Mouse (Mus musculus) heart, embryonic 16.5 days (tissue): ENCODE results near the gene Zfp467. TPM values are rescaled to one million over a fixed set of nuclear protein-coding genes. Genes with fewer than 3 reads are reported as not detected.

ENCODE experiments used
- ATAC-seq: fragments of 200-750 bp; cut with Nextera tagmentation; replicated peaks from 2 replicates; pipeline ENCODE4 v1.8.0; 2017; ENCODE audit warnings: moderate number of reproducible peaks; ENCODE audit not compliant: insufficient read depth, low FRiP score; ENCODE audit errors: extremely low read depth
- H3K27ac ChIP-seq: fragments of 300-500 bp; sonication (generic); 2 replicates; pipeline ENCODE4 v1.5.1; 2014; ENCODE audit warnings: mild to moderate bottlenecking, low read length, control low read depth, moderate library complexity
- H3K27me3 ChIP-seq: fragments of 300-500 bp; sonication (generic); 2 replicates; pipeline ENCODE4 v1.6.1; 2014; ENCODE audit warnings: low read length, mixed read lengths; ENCODE audit not compliant: control insufficient read depth, insufficient read depth
- H3K36me3 ChIP-seq: fragments of 300-500 bp; sonication (generic); 2 replicates; pipeline ENCODE4 v1.6.1; 2014; ENCODE audit not compliant: control insufficient read depth, insufficient read depth
- H3K4me1 ChIP-seq: fragments of 300-500 bp; sonication (generic); 2 replicates; pipeline ENCODE4 v1.6.1; 2014; ENCODE audit warnings: low read length, mixed read lengths; ENCODE audit not compliant: control insufficient read depth, insufficient read depth
- H3K4me2 ChIP-seq: fragments of 300-500 bp; sonication (generic); 2 replicates; pipeline ENCODE4 v1.6.1; 2014; ENCODE audit warnings: low read depth, mild to moderate bottlenecking, control low read depth, low read length
- H3K4me3 ChIP-seq: fragments of 300-500 bp; sonication (generic); 2 replicates; pipeline ENCODE4 v1.5.1; 2014; ENCODE audit warnings: mild to moderate bottlenecking, control low read depth, low read length
- H3K9ac ChIP-seq: fragments of 300-500 bp; sonication (generic); 2 replicates; pipeline ENCODE4 v1.6.1; 2014; ENCODE audit warnings: low read length, control low read depth
- H3K9me3 ChIP-seq: fragments of 300-500 bp; sonication (generic); replicated peaks from 2 replicates; pipeline ENCODE4 v1.6.1; 2016; ENCODE audit warnings: low read length; ENCODE audit not compliant: control insufficient read depth
- WGBS: fragments of 180-500 bp; shearing (Covaris S2); extraction: QIAGEN DNeasy Blood & Tissue Kit; methylation state at CpG from one replicate; pipeline ENCODE4 v1.1.7; 2014; 5-methylcytosine and 5-hydroxymethylcytosine counted together
- polyA plus RNA-seq: library from polyadenylated mRNA; unstranded; fragments of >200 nt; fragmentation: Nextera tagmentation; extraction: Ambion mirVana; gene quantifications from 2 replicates; pipeline ENCODE4 v1.2.1, GENCODE M21; 2015

Zfp467 gene
- polyA plus RNA-seq, 1 experiment from 2014 or later = 22.1 TPM

GRCm38 (mm10) chr6:48444310-48445180, 1.1 kb downstream of the Zfp467 start:
- H3K4me1 ChIP-seq = peaks cover 10% of the 10 kb centered on the region
- ATAC-seq = peak; percentile 63
- peak overlapping the region; percentile 87 for H3K4me3 ChIP-seq
- no peaks in the 10 kb centered on the region; the same call in 1 of the 2 replicates for H3K9me3 ChIP-seq
- peak overlapping the region; percentile 93 for H3K9ac ChIP-seq
- peak overlapping the region; percentile 95 for H3K27ac ChIP-seq
- WGBS = under 1% methylated on average over 29 of the region's 34 CpGs
- peaks cover 15% of the 10 kb centered on the region for H3K36me3 ChIP-seq
- H3K4me2 ChIP-seq = peak overlapping the region; percentile 94
- 0 out of 2 replicates have a peak, but pooled peaks cover 2% of the 10 kb centered on the region for H3K27me3 ChIP-seq

- Histone ChIP-seq H3K4me2 (peak overlapping the region; percentile 94), H3K4me1 (peaks cover 10% of the 10 kb centered on the region), H3K27me3 (0 out of 2 replicates have a peak, but pooled peaks cover 5% of the 10 kb centered on the region), H3K9me3 (no peaks in the 10 kb centered on the region; the same call in 1 of the 2 replicates), H3K27ac (peak overlapping the region; percentile 95), H3K36me3 (peaks cover 19% of the 10 kb centered on the region), H3K4me3 (peak overlapping the region; percentile 87), H3K9ac (peak overlapping the region; percentile 93)
- WGBS = 1% methylated on average over 19 of the region's 19 CpGs
- peak; percentile 89 for ATAC-seq
Measured at GRCm38 (mm10) chr6:48443592-48444309, 1.9 kb downstream of the Zfp467 start.

GRCm38 (mm10) chr6:48440306-48441014, 5.2 kb downstream of the Zfp467 start:
- no peak overlapping the region for H3K9ac ChIP-seq
- no peak overlapping the region for H3K27ac ChIP-seq
- H3K4me2 ChIP-seq = no peak overlapping the region
- H3K4me1 ChIP-seq = peaks cover 9% of the 10 kb centered on the region
- H3K4me3 ChIP-seq = no peak overlapping the region
- H3K36me3 ChIP-seq = peaks cover 30% of the 10 kb centered on the region
- peaks cover 5% of the 10 kb centered on the region; the same call in 1 of the 2 replicates for H3K27me3 ChIP-seq
- ATAC-seq = no peak
- WGBS = 54% methylated on average over 14 of the region's 14 CpGs
- no peaks in the 10 kb centered on the region; the same call in 1 of the 2 replicates for H3K9me3 ChIP-seq

GRCm38 (mm10) chr6:48439654-48440053, 6.0 kb downstream of the Zfp467 start:
- Histone ChIP-seq H3K9ac (no peak overlapping the region), H3K4me3 (no peak overlapping the region), H3K36me3 (peaks cover 30% of the 10 kb centered on the region), H3K27me3 (peaks cover 5% of the 10 kb centered on the region; the same call in 1 of the 2 replicates), H3K27ac (no peak overlapping the region), H3K4me2 (no peak overlapping the region), H3K4me1 (peaks cover 9% of the 10 kb centered on the region), H3K9me3 (no peaks in the 10 kb centered on the region; the same call in 1 of the 2 replicates)
- no peak for ATAC-seq

GRCm38 (mm10) chr6:48438475-48439125, 7.0 kb downstream of the Zfp467 start:
- no peak overlapping the region for H3K9ac ChIP-seq
- no peak overlapping the region for H3K27ac ChIP-seq
- H3K36me3 ChIP-seq = peaks cover 30% of the 10 kb centered on the region
- WGBS = 50% methylated on average over 55 of the region's 55 CpGs
- H3K4me1 ChIP-seq = peaks cover 10% of the 10 kb centered on the region
- peak overlapping the region; percentile 26 for H3K4me3 ChIP-seq
- H3K27me3 ChIP-seq = peaks cover 5% of the 10 kb centered on the region; the same call in 1 of the 2 replicates
- ATAC-seq = no peak
- H3K4me2 ChIP-seq = peak overlapping the region; percentile 50
- no peaks in the 10 kb centered on the region; the same call in 1 of the 2 replicates for H3K9me3 ChIP-seq

GRCm38 (mm10) chr6:48437679-48438376, 7.8 kb downstream of the Zfp467 start:
- 59% methylated on average over 35 of the region's 35 CpGs for WGBS
- H3K4me1 ChIP-seq = peaks cover 8% of the 10 kb centered on the region; the same call in 1 of the 2 replicates
- peak overlapping the region; percentile 5; the same call in 1 of the 2 replicates for H3K4me3 ChIP-seq
- peaks cover 5% of the 10 kb centered on the region; the same call in 1 of the 2 replicates for H3K27me3 ChIP-seq
- no peak overlapping the region for H3K27ac ChIP-seq
- no peak overlapping the region for H3K9ac ChIP-seq
- ATAC-seq = no peak
- no peaks in the 10 kb centered on the region; the same call in 1 of the 2 replicates for H3K9me3 ChIP-seq
- H3K4me2 ChIP-seq = peak overlapping the region; percentile 50
- peaks cover 30% of the 10 kb centered on the region for H3K36me3 ChIP-seq

GRCm38 (mm10) chr6:48435706-48436349, 9.8 kb downstream of the Zfp467 start:
- Histone ChIP-seq H3K4me3 (no peak overlapping the region), H3K36me3 (peaks cover 15% of the 10 kb centered on the region), H3K9me3 (no peaks in the 10 kb centered on the region), H3K27ac (no peak overlapping the region), H3K9ac (no peak overlapping the region), H3K4me1 (peaks cover 8% of the 10 kb centered on the region; the same call in 1 of the 2 replicates), H3K4me2 (no peak overlapping the region), H3K27me3 (peaks cover 5% of the 10 kb centered on the region; the same call in 1 of the 2 replicates)
- WGBS = 77% methylated on average over 5 of the region's 5 CpGs
- ATAC-seq = no peak
